Mouse (Mus musculus): ENCODE measurements at regions not wholly inside any gene's neighbourhood (a gene's known extent, or its start where the extent isn't known, plus 50 kb on each side); places are given as distances from the start of the nearest gene placed in this dataset.
"Not testable (repeated sequence)": the region's sequence is repeated elsewhere in the genome, so short reads cannot be mapped to it uniquely, and the experiment has no call there.

GRCm38 (mm10) chr14:114485781-114486180 lies 606.2 kb upstream of the Gpc5 start:
- DNase-seq = no peak

DNA sequence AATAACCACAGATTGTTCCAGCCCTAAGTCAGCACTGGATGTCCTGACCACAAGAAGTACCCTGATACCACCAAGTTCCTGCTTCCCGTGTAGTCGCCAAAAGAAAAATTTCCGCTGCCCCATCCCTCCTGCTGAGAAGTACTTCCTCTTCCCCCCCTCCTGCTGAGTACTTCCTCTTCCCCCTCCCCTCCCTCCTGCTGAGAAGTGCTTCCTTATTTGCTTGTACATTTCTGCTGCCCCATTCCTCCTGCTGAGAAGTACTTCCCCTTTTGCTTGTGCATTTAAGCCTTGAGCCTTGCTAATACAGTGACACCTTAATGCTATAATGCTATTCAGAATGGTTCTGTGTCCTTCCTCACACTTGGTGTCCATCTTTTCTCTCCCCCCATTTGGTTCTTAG lies 598.6 kb upstream of the Gpc5 start:
- DNase-seq = not testable (repeated sequence)

GRCm38 (mm10) chr14:114504976-114505375 lies 587.0 kb upstream of the Gpc5 start:
- DNase-seq = no peak

DNA sequence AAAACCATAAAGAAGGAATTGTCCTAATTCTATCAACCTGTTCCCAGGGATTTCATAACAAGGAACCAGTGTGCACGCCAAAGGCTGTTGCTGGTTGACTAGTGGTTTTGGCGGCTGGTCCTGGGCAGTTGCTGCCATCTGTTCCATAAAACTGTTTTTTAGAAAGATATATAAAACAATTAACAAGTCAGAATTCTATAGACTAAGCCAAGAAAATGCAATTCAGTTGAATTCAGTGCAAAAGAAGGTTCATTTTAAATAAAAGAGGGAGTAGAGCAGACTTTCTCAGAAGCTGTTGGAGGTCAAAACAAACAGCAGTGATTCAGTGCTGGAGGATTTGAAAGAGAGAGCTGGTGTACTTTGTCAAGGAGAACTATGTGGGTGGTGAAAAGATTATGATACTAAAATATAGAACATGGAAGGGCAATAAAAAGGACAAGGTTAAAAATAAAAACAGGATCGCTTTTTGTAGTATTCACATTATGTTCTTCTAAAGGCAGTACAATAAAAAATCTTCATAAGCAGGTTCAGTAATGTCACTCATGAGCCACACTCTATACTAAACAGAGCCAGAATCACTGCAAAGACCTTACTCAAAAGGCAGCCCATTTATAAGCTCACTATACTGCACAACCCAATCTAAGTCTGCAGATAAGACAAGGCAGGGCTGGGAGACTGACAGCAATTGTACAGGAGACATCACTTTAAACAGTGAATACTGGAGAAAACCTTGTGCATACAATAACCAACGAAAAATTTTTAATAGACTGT lies 543.9 kb upstream of the Gpc5 start:
- DNase-seq = no peak

- DNase-seq = no peak
Observed at GRCm38 (mm10) chr14:114549101-114549500, 542.9 kb upstream of the Gpc5 start.

- DNase-seq = no peak
Observed at GRCm38 (mm10) chr14:114566411-114567030, 525.5 kb upstream of the Gpc5 start.

DNA sequence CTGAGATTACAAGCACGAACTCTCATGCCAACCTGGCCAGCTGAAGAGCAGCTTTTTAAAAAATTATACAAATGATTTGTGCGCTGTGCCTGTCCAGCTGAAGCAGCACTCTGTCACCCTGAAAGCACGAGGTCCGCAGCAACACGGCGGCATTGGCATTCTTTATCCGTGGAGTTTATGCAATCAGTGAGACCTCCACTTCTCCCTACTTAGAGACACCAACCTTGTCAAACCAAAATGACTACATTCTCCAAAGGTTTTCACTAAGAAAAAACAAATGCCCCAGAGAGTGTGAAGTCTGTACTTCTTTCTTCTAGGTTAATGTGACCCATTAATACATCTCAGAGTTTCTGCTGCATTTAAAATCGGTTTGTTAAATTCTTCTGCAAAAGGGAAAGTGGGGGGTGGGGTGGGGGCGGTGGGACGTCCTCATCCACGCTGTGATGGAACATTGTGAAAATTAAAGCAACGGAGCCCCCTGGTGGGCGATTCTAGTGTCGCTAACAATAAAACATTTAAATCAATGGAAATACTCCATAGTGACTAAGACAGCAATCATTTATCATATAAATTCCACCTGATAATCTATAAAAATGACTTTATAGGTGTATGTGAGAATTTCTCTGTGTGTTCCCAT lies 524.2 kb upstream of the Gpc5 start:
- DNase-seq = no peak

DNA sequence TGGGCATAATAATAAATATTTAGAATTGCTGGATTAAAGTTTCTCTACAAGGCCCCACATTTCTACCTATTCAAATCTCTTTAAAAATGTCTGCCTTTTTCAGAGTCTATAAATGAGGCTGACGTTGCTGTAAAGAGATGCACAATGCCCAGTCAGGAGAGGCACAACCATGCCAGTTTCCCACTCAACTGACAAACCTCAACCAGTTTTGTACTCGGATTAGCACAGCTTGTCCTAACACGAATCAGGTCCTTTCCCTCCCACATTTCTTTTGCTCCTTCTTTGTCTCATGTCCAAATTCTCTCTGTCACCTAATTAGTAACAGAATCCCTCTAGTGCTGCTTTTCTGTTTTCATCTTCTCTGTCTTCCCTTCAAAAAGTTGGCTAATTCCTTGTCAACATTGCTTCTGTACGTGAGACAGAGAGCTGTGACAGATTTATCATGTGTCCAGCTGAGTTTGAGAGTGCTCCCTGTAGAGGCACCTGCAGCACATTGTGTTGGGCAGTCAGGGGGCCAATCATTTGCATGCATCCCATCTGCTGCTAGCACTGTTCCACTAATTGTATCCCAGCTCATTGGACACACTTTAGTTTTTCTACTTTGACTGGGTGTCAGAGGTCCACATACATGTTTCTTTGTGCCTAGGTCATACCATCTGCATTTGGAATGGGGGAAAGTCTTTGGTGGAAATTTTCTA lies 504.5 kb upstream of the Gpc5 start:
- DNase-seq = no peak

GRCm38 (mm10) chr14:114609296-114609695 lies 482.7 kb upstream of the Gpc5 start:
- DNase-seq = no peak

GRCm38 (mm10) chr14:114612400-114612799 lies 479.6 kb upstream of the Gpc5 start:
- no peak for DNase-seq

DNA sequence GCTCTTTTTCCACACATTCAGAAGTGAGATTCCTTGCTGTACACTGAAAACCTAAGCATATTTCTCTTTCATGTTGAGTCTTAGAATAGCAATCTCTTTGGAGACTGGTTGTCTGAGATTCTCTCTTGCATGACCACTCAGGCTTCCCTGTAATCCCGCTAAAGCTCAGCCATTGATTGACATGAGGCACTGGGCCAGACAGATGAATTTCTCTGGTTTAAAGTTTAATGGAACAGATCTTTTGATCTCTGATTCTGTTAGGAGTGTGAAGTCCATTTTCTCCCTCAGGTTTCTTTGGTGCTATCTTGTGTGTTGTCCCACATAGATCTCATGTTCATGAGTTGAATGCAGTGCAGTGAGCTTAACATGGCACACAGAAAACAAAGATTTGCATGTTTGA lies 435.4 kb upstream of the Gpc5 start:
- no peak for DNase-seq

DNA sequence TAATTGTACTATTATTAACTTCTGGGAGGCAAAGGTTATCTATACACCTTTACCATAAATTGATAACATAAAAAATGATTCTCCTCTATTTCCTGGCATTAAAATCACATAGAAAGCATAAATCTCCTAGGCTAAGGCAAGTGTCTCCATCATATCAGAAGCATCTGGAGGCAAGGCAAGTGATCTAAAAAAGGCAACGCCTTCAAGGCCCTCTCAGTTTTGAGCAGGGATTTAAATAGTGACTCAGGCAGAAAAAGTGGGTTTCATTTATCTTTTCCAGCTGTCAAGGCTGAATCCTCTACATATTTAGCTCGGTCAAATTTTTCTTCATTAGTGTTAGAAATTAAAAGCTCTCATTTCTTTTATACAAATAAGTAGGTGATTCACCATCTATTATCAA lies 430.0 kb upstream of the Gpc5 start:
- DNase-seq = no peak

GRCm38 (mm10) chr14:114685133-114685532 lies 406.9 kb upstream of the Gpc5 start:
- no peak for DNase-seq

DNA sequence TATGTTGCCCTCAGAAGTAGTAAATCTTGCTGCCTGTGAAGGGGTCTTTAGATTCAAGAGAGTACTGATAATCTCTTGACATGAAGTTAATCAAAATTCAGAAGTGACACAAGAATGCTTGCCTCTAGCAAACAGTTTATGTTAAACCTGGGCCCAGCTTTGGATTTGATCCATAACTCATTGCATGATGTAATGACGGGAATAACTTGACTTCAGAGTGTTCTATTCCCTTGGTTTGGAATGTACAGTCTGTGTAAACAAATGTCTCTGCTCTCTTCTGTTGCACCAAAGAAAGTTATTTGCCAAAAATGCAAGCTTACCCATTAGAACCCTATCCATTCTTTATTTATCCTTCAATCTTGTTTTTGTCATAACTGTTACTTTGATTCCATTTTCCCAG lies 397.1 kb upstream of the Gpc5 start:
- DNase-seq = no peak

DNA sequence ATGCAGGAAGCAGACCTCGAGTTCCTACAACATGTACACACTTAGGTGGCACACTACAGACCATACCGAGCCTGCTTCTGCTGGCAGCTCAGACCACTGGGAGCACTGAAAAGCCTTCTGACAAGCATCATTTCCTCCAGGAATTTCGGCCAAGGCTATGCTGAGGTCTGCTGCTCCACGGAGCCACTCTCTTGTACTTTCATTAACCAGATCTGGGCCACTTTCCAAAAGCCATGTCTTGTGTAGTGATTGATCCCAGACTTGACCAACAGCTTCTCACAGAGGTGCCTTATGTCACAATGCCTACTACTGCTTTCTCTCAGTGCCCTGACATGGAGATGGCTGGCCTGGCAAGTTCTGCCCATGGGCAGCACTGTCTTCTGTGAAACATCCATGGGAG lies 394.5 kb upstream of the Gpc5 start:
- DNase-seq = no peak

- no peak for DNase-seq
Observed at GRCm38 (mm10) chr14:114723080-114723479, 368.9 kb upstream of the Gpc5 start.

DNA sequence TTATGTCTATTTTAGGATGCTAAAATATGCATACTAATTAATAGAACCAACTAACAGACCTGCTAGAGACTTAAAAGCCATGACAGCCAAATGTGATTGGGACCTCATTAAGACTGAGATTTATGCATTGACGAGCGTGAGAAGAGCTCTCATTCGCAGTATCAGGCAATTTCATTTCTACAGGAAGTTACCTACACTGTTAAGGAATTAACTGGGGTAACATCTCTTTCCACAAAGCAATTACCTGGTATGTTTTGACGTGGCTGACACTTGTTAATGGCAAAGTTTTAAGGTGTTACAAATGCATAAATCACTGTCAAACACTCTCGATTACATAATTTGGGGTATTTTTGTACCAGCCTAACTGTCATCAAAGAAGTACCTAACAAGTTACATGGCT lies 324.7 kb upstream of the Gpc5 start:
- DNase-seq = no peak

- DNase-seq = no peak
Observed at GRCm38 (mm10) chr14:114776723-114777122, 315.3 kb upstream of the Gpc5 start.

DNA sequence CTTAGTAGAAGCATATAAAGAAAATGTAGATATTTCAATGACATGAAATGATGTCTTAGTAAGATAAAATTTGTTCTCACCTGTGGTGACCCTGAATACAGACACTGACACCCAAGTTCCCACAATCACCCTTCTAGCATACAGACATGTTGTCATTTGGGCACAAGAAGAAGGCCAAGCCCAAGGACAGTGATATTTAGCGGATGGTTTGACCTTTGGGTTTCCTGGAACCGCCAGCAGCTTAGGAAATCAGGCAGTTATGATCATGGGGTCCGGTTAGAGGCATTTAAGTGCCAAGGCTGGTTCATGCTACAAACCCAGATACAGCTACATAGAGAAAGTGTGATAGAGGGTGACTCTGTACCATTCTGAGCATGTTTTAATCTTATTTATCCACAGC lies 310.2 kb upstream of the Gpc5 start:
- no peak for DNase-seq

GRCm38 (mm10) chr14:114790946-114791830 lies 300.8 kb upstream of the Gpc5 start:
- peak in 1 of 2 experiments; percentile 25 for DNase-seq

DNA sequence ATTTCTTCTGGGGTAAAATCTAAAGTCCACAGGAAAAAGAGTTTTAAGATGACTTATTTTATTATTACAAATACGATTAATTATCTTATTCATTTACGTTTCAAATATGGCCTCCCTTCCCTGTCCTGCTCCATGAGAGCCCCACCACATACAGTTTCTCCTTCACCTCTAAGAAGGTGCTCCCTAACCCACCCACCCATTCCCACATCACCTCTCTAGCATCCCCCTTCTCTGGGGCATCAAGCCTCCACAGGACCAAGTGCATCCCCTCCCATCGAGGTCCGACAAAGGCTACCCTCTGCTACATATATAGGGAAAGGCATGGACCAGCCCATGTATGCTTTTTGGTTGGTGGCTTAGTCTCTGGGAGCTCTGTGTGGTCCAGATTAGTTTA lies 300.2 kb upstream of the Gpc5 start:
- DNase-seq = no peak

DNA sequence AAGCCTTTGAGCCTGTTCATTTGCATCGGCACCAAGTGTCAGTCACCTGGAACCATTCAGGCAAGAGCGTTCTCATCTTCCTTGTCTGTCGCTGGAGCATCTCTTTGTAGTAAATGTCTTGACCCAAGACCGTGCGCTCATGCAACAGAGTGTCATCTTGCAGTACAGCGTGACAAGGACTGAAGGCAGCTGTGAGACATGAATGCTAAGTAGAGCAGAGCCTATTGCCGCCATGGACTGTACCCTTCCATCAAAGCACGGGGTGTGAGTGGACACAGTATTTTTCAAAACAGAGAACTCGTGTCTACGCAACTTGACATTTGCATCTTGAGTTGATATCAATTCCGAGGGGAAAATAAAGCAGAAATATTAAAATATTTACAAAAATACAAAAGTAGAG lies 287.4 kb upstream of the Gpc5 start:
- no peak for DNase-seq

- no peak for DNase-seq
Observed at GRCm38 (mm10) chr14:114808621-114809020, 283.4 kb upstream of the Gpc5 start.
